Mouse (Mus musculus) G1E (cell line): ENCODE data around the gene Coro6.

Experiments used
- CTCF ChIP-seq: IDR thresholded peaks from 2 replicates; pipeline ENCODE4 v1.5.1; 2012; ENCODE audit warnings: low read depth, low read length, inconsistent platforms, mixed read lengths
- GATA1 ChIP-seq: IDR thresholded peaks from 2 replicates; pipeline ENCODE4 v1.6.1; 2012; ENCODE audit warnings: borderline replicate concordance, low read length, inconsistent platforms, mixed read lengths
- POLR2AphosphoS5 ChIP-seq: IDR thresholded peaks from 2 replicates; pipeline ENCODE4 v1.6.1; 2012; ENCODE audit warnings: low read depth, low read length, inconsistent platforms; ENCODE audit not compliant: insufficient replicate concordance

DNA sequence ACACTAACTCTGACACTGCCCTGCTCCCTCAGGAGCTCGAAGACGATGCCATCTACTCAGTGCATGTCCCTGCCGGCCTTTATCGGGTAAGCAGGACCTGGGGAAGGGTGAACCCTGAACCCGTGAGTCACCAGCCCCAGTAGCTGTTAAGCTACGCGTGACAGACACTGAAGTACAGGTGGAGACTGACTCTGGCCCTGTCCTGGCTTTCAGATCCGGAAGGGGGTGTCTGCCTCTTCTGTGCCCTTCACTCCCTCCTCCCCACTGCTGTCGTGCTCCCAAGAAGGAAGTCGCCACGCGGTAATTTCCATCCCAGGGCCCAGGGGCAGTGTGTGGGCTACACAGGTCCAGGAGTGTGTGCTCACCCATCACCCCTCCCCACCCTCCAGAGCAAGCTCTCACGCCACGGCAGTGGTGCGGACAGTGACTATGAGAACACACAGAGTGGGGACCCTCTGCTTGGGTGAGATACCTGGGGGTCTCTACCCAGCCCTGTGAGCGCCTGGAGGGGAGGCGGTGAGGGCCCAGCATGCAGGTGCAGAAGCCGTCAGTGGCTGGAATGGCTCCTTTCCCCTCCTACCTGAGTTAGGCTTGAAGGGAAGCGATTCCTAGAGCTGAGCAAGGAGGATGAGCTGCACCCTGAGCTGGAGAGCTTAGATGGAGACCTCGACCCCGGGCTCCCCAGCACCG is 43.2 kb downstream of the Coro6 start:
- TF ChIP-seq CTCF (no peak), GATA1 (no peak), POLR2AphosphoS5 (no peak)
